Mouse (Mus musculus): ENCODE measurements around the gene Dab1. TPM values are rescaled to one million over a fixed set of nuclear protein-coding genes. Genes with fewer than 3 reads are reported as not detected.
A peak's percentile ranks its signal among the peaks of the same experiment; 100 is the strongest.

Gene Dab1
- polyA plus RNA-seq, 1 experiment from 2014 or later = 77.5 TPM

DNA sequence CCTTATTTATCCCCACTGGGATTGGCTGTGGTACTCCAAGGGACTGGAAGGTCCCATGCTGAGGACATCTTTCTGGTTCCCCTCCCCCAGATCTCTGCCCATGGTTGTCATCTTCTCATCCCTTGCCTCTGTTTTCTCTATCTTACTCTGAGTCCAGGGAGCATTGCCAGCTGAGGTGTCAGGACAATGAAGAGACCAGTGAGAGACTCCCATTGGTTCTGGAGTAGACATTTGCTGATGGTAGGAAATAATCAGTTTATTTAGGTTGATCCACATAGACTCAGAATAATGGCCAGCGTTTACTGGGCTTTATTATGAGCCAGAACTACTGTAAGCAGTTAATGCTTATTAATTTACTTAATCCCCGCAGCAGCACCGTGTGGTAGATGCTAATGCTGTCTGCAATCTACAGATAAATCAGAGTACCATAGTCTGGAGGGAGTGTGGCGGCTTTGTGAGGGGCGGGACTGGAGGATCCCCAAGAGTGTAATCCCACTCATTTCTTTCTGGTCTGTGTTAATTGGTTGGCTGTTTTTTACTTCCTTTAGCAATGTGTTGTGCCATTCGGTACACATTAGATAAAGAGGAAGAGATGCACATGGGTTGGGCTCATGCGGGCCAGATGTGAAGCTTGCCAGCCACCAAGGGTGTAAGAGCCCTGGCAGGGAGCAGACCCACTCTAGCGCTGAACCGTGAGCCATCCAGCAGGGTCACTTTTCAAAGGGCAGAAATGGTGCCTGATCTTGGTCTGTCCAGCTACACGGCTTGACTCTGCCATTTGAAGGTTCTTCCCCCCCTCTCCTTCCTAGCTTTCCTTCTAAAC lies 824.0 kb downstream of the Dab1 start:
- H3K36me3 ChIP-seq (ENCODE audit: control insufficient read depth, insufficient read depth, low read length) = no peaks in the 10 kb centered on the region
- H3K4me1 ChIP-seq (ENCODE audit: control insufficient read depth, insufficient read depth, low read depth, low read length) = peaks cover 10% of the 10 kb centered on the region
- H3K9me3 ChIP-seq (ENCODE audit: control insufficient read depth, low read length) = no peaks in the 10 kb centered on the region
- no peak overlapping the region for H3K9ac ChIP-seq (ENCODE audit: low read depth, low read length)
- ATAC-seq = peak; percentile 52
- no peak overlapping the region for H3K4me3 ChIP-seq (ENCODE audit: low read length)
- no peaks in the 10 kb centered on the region for H3K27me3 ChIP-seq (replicated peaks; ENCODE audit: control insufficient read depth, insufficient read depth, low read length)
- WGBS = 50% methylated on average over 10 of the region's 10 CpGs
- H3K4me2 ChIP-seq (ENCODE audit: low read length) = no peak overlapping the region
- no peak overlapping the region for H3K27ac ChIP-seq (ENCODE audit: low read depth, low read length)

DNA sequence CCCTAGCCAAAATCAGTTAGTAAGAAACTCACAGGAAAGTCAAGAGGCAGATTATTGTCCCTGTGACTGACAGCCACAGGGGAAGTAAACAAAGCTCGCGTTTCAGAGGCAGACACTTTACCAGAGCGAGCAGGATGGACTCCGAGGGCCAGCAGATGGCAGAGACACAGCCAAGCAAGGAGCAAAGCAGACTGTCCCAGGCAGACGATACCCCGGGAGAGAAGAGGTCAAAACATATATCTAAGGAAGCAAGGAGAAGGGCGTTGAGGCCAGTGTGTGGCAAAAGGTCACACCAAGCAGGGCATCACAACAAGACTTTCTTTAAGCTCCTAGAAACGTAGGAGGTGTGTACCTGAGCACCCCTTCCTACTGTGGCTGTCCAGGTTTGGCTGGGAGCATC lies 824.6 kb downstream of the Dab1 start:
- H3K9me3 ChIP-seq (ENCODE audit: control insufficient read depth, low read length) = no peaks in the 10 kb centered on the region
- H3K9ac ChIP-seq (ENCODE audit: low read depth, low read length) = no peak overlapping the region
- WGBS = 45% methylated on average over 8 of the region's 8 CpGs
- H3K27ac ChIP-seq (ENCODE audit: low read depth, low read length) = no peak overlapping the region
- no peak overlapping the region for H3K4me2 ChIP-seq (ENCODE audit: low read length)
- H3K36me3 ChIP-seq (ENCODE audit: control insufficient read depth, insufficient read depth, low read length) = no peaks in the 10 kb centered on the region
- H3K4me1 ChIP-seq (ENCODE audit: control insufficient read depth, insufficient read depth, low read depth, low read length) = peaks cover 10% of the 10 kb centered on the region
- H3K27me3 ChIP-seq (replicated peaks; ENCODE audit: control insufficient read depth, insufficient read depth, low read length) = no peaks in the 10 kb centered on the region
- no peak overlapping the region for H3K4me3 ChIP-seq (ENCODE audit: low read length)
- no peak for ATAC-seq

DNA sequence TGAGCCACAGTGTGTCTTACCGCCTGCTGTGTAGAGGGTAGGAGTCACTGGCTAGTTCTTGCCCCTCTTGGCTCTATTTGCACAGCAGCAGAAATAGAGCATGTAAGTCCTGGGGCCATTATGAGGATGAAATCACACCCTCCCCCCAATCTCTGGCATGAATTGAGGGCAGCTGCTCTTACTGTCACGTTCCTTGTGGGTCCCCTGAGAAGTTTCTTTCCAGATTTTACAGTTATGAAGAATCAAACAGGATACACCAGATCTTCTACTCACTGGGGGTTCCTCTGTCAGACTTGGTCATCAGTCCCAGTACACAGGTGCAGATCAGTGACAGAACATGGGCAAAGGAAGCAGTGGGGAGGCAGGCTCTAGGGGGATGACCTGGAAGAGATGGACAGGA lies 825.8 kb downstream of the Dab1 start:
- no peak overlapping the region for H3K4me3 ChIP-seq (ENCODE audit: low read length)
- H3K27ac ChIP-seq (ENCODE audit: low read depth, low read length) = no peak overlapping the region
- H3K9me3 ChIP-seq (ENCODE audit: control insufficient read depth, low read length) = no peaks in the 10 kb centered on the region
- H3K27me3 ChIP-seq (replicated peaks; ENCODE audit: control insufficient read depth, insufficient read depth, low read length) = no peaks in the 10 kb centered on the region
- no peak overlapping the region for H3K9ac ChIP-seq (ENCODE audit: low read depth, low read length)
- peaks cover 7% of the 10 kb centered on the region for H3K4me1 ChIP-seq (ENCODE audit: control insufficient read depth, insufficient read depth, low read depth, low read length)
- H3K36me3 ChIP-seq (ENCODE audit: control insufficient read depth, insufficient read depth, low read length) = no peaks in the 10 kb centered on the region
- ATAC-seq = no peak
- 49% methylated on average over 2 of the region's 2 CpGs for WGBS
- no peak overlapping the region for H3K4me2 ChIP-seq (ENCODE audit: low read length)

DNA sequence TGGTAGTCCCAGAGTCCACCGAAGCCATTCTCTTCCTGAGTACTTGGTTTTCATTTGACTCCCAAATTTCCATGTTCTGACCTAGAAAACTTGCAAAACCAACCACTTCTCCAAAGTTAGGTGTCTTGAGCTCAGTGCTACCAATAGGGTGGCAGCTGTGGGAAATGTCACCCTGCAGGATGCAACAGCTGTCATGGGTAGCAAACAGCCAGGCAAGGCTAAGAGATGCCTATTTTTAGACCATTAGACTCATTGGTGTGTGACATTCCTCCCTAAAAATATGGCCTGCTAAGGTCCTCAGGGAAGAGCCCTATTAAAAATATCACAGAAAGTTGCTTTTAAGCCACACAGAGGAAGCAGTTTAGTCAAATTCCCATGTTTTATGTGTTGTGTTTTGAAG lies 829.0 kb downstream of the Dab1 start:
- no peak for ATAC-seq
- Histone ChIP-seq H3K27me3 (replicated peaks; ENCODE audit: control insufficient read depth, insufficient read depth, low read length) (no peaks in the 10 kb centered on the region), H3K9ac (ENCODE audit: low read depth, low read length) (no peak overlapping the region), H3K36me3 (ENCODE audit: control insufficient read depth, insufficient read depth, low read length) (no peaks in the 10 kb centered on the region), H3K4me3 (ENCODE audit: low read length) (no peak overlapping the region), H3K4me2 (ENCODE audit: low read length) (no peak overlapping the region), H3K9me3 (ENCODE audit: control insufficient read depth, low read length) (no peaks in the 10 kb centered on the region), H3K4me1 (ENCODE audit: control insufficient read depth, insufficient read depth, low read depth, low read length) (peaks cover 8% of the 10 kb centered on the region), H3K27ac (ENCODE audit: low read depth, low read length) (no peak overlapping the region)
- 95% methylated on average over 1 of the region's 1 CpGs for WGBS

DNA sequence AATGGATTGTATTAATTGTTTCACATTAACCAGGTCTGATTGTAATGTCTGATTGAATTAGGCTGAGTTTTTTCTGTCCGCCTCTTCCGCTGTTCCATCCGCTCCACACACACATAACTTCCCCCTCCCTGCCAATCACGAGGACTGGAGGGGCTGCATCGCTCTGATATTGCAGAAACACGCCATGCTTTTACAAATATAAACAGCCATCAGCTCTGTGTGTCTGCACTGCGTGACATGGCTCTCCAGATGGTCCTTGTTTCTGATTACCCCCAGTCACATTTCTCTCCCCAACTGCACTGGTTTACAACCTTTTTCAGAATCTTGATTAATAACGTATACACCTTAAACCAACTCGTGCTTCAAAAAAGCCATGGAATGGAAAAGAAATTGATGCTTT lies 831.5 kb downstream of the Dab1 start:
- 55% methylated on average over 9 of the region's 9 CpGs for WGBS
- no peak overlapping the region for H3K4me3 ChIP-seq (ENCODE audit: low read length)
- H3K27me3 ChIP-seq (replicated peaks; ENCODE audit: control insufficient read depth, insufficient read depth, low read length) = no peaks in the 10 kb centered on the region
- peaks cover 4% of the 10 kb centered on the region for H3K4me1 ChIP-seq (ENCODE audit: control insufficient read depth, insufficient read depth, low read depth, low read length)
- ATAC-seq = no peak
- H3K4me2 ChIP-seq (ENCODE audit: low read length) = no peak overlapping the region
- H3K9me3 ChIP-seq (ENCODE audit: control insufficient read depth, low read length) = no peaks in the 10 kb centered on the region
- no peak overlapping the region for H3K9ac ChIP-seq (ENCODE audit: low read depth, low read length)
- no peak overlapping the region for H3K27ac ChIP-seq (ENCODE audit: low read depth, low read length)
- H3K36me3 ChIP-seq (ENCODE audit: control insufficient read depth, insufficient read depth, low read length) = no peaks in the 10 kb centered on the region

DNA sequence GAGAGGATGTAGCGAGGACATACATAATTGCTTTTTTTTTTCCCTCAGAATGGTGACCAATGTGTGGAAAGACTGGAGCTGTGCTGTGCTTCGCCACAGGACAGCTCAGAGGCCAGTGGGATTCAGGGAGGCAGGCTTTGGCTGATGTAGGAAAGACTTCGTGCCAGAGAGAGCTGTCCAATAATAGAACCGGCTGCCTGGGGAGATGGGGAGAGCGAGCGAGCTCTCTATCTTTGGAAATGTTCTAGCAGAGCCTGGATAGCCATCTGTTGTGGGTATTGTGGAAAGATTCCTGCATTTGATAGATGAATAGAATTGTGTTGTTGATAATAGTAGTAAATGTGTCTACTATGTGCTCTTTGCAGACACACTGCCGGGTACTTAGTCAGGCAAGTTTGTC lies 833.4 kb downstream of the Dab1 start:
- WGBS = 33% methylated on average over 7 of the region's 7 CpGs
- H3K9ac ChIP-seq (ENCODE audit: low read depth, low read length) = no peak overlapping the region
- H3K4me2 ChIP-seq (ENCODE audit: low read length) = no peak overlapping the region
- no peaks in the 10 kb centered on the region for H3K36me3 ChIP-seq (ENCODE audit: control insufficient read depth, insufficient read depth, low read length)
- H3K27ac ChIP-seq (ENCODE audit: low read depth, low read length) = no peak overlapping the region
- H3K4me3 ChIP-seq (ENCODE audit: low read length) = no peak overlapping the region
- H3K27me3 ChIP-seq (replicated peaks; ENCODE audit: control insufficient read depth, insufficient read depth, low read length) = no peaks in the 10 kb centered on the region
- peaks cover 7% of the 10 kb centered on the region for H3K4me1 ChIP-seq (ENCODE audit: control insufficient read depth, insufficient read depth, low read depth, low read length)
- H3K9me3 ChIP-seq (ENCODE audit: control insufficient read depth, low read length) = no peaks in the 10 kb centered on the region
- peak; percentile 60 for ATAC-seq

DNA sequence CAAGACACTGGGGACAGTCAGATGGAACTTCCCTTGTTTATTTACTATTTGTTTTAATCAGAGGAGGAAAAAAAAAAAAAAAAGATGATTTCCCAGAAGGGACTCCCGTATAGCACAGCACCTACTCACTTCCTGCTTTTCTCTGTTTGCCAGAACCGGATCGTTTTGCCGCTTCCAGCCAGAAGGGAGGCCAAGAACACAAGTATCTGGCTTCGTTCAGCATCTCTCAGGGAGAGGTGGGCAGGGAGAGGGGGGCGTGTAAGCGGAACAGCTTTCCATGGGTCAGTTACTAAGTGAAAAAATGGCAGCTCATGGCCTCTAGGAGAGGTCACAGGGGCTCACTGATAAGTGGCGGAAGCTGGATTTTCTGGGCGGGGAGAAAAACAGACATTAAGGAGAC lies 836.0 kb downstream of the Dab1 start:
- 57% methylated on average over 9 of the region's 9 CpGs for WGBS
- peaks cover 7% of the 10 kb centered on the region for H3K4me1 ChIP-seq (ENCODE audit: control insufficient read depth, insufficient read depth, low read depth, low read length)
- no peaks in the 10 kb centered on the region for H3K9me3 ChIP-seq (ENCODE audit: control insufficient read depth, low read length)
- no peak for ATAC-seq
- no peak overlapping the region for H3K4me2 ChIP-seq (ENCODE audit: low read length)
- no peaks in the 10 kb centered on the region for H3K36me3 ChIP-seq (ENCODE audit: control insufficient read depth, insufficient read depth, low read length)
- no peaks in the 10 kb centered on the region for H3K27me3 ChIP-seq (replicated peaks; ENCODE audit: control insufficient read depth, insufficient read depth, low read length)
- H3K9ac ChIP-seq (ENCODE audit: low read depth, low read length) = no peak overlapping the region
- H3K4me3 ChIP-seq (ENCODE audit: low read length) = no peak overlapping the region
- H3K27ac ChIP-seq (ENCODE audit: low read depth, low read length) = no peak overlapping the region

DNA sequence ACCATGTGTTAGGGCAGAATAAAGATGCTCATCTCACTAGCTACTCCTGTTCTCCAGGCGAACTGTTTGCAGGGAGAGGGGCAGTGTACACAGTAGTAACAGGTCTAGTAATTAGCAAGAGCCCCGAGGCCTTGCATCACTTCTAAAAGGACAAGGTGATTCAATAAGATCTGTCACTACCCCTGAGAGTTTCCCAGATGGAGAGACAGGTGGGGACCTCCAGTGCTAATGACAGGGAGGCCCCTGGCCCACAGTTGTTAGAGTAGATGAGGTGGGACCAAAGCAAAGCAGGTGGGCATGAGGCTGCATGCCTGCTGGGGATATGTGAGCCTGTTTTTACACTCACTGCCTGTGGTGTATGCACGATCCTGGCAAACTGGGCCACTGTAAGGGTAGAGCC lies 836.6 kb downstream of the Dab1 start:
- no peak for ATAC-seq
- no peak overlapping the region for H3K27ac ChIP-seq (ENCODE audit: low read depth, low read length)
- WGBS = 64% methylated on average over 3 of the region's 3 CpGs

DNA sequence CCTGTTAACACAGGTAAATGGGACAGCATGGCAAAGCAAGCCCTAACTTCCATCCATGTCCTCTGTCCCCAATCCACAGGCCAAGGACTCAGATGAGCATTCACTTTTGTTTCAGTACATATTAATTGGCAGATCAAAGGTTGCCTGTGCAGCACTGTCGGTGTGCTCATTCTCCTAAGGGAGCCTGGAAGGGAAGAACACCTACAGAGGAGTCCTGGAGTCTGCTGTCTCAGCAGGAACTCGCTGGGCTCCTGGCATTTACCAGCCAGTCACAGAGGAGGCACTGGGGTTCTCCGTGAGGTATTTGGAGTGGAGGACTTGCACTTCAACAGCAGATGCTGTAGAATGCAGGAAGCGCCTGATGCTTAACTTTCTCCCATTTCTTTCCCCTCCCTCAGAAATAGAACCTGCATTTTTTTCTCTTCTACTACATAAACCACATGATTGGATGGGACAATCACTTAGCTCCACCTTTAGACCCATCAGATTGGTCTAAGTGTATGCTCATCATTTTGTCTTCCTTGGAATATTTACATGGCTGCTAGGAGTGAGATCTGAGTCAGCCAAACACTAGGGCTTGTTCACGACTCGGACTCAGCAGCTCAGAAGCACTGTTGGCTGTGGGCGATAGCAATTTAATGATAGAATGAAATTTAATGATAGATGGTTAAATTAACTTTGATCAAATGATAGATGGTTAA lies 837.2 kb downstream of the Dab1 start:
- Histone ChIP-seq H3K4me2 (ENCODE audit: low read length) (no peak overlapping the region), H3K36me3 (ENCODE audit: control insufficient read depth, insufficient read depth, low read length) (no peaks in the 10 kb centered on the region), H3K9ac (ENCODE audit: low read depth, low read length) (no peak overlapping the region), H3K4me1 (ENCODE audit: control insufficient read depth, insufficient read depth, low read depth, low read length) (peaks cover 7% of the 10 kb centered on the region), H3K4me3 (ENCODE audit: low read length) (no peak overlapping the region), H3K27me3 (replicated peaks; ENCODE audit: control insufficient read depth, insufficient read depth, low read length) (no peaks in the 10 kb centered on the region), H3K27ac (ENCODE audit: low read depth, low read length) (no peak overlapping the region), H3K9me3 (ENCODE audit: control insufficient read depth, low read length) (no peaks in the 10 kb centered on the region)
- ATAC-seq = no peak
- WGBS = 76% methylated on average over 7 of the region's 7 CpGs

More for the DNA sequence above, 836.6 kb downstream of the Dab1 start:
- no peak overlapping the region for H3K4me3 ChIP-seq (ENCODE audit: low read length)
- H3K27me3 ChIP-seq (replicated peaks; ENCODE audit: control insufficient read depth, insufficient read depth, low read length) = no peaks in the 10 kb centered on the region
- H3K9me3 ChIP-seq (ENCODE audit: control insufficient read depth, low read length) = no peaks in the 10 kb centered on the region
- H3K9ac ChIP-seq (ENCODE audit: low read depth, low read length) = no peak overlapping the region
- H3K36me3 ChIP-seq (ENCODE audit: control insufficient read depth, insufficient read depth, low read length) = no peaks in the 10 kb centered on the region
- H3K4me2 ChIP-seq (ENCODE audit: low read length) = no peak overlapping the region
- H3K4me1 ChIP-seq (ENCODE audit: control insufficient read depth, insufficient read depth, low read depth, low read length) = peaks cover 7% of the 10 kb centered on the region
